Mouse (Mus musculus) neural tube, embryonic 11.5 days (tissue): ENCODE measurements around the gene Rftn1. TPM values are rescaled to one million over a fixed set of nuclear protein-coding genes. Genes with fewer than 3 reads are reported as not detected.

ENCODE experiments used
- ATAC-seq: fragments of 200-750 bp; cut with Nextera tagmentation; 2 replicates; pipeline ENCODE4 v1.8.0; 2017; ENCODE audit warnings: moderate number of reproducible peaks, mild to moderate bottlenecking, moderate TSS enrichment, moderate library complexity; ENCODE audit not compliant: insufficient read depth, low FRiP score, low TSS enrichment
- DNase-seq: peaks from one replicate; pipeline ENCODE4 v3.0.0-alpha.2; 2015; ENCODE audit warnings: low spot score
- H3K27ac ChIP-seq: fragments of 300-500 bp; sonication (generic); 2 replicates; pipeline ENCODE4 v1.5.1; 2014; ENCODE audit warnings: low read depth, mild to moderate bottlenecking, low read length
- H3K27me3 ChIP-seq: fragments of 300-500 bp; sonication (generic); 2 replicates; pipeline ENCODE4 v1.6.1; 2014; ENCODE audit warnings: mild to moderate bottlenecking, low read length, mixed read lengths; ENCODE audit not compliant: control insufficient read depth, insufficient read depth
- H3K36me3 ChIP-seq: fragments of 300-500 bp; sonication (generic); 2 replicates; pipeline ENCODE4 v1.6.1; 2014; ENCODE audit warnings: mild to moderate bottlenecking, low read length, moderate library complexity, mixed read lengths; ENCODE audit not compliant: control insufficient read depth, insufficient read depth
- H3K4me1 ChIP-seq: fragments of 300-500 bp; sonication (generic); 2 replicates; pipeline ENCODE4 v1.6.1; 2014; ENCODE audit warnings: low read length, mixed read lengths; ENCODE audit not compliant: control insufficient read depth, insufficient read depth
- H3K4me2 ChIP-seq: fragments of 300-500 bp; sonication (generic); 2 replicates; pipeline ENCODE4 v1.6.1; 2014; ENCODE audit warnings: low read depth, mild to moderate bottlenecking, moderate library complexity
- H3K4me3 ChIP-seq: fragments of 300-500 bp; sonication (generic); 2 replicates; pipeline ENCODE4 v1.5.1; 2014; ENCODE audit warnings: low read depth, low read length
- H3K9ac ChIP-seq: fragments of 300-500 bp; sonication (generic); 2 replicates; pipeline ENCODE4 v1.6.1; 2014; ENCODE audit warnings: mild to moderate bottlenecking, low read length
- H3K9me3 ChIP-seq: fragments of 300-500 bp; sonication (generic); 2 replicates; pipeline ENCODE4 v1.6.1; 2016; ENCODE audit warnings: low read length; ENCODE audit not compliant: control insufficient read depth
- WGBS: fragments of 180-500 bp; shearing (Covaris S2); extraction: QIAGEN DNeasy Blood & Tissue Kit; methylation state at CpG from one replicate; pipeline ENCODE4 v1.1.7; 2014; 5-methylcytosine and 5-hydroxymethylcytosine counted together
- polyA plus RNA-seq: library from polyadenylated mRNA; unstranded; fragments of >200 nt; fragmentation: Nextera tagmentation; extraction: Ambion mirVana; gene quantifications from 2 replicates; pipeline ENCODE4 v1.2.1, GENCODE M21; 2014

Gene Rftn1
- polyA plus RNA-seq, 1 experiment from 2014 or later, result 6.9 TPM

DNA sequence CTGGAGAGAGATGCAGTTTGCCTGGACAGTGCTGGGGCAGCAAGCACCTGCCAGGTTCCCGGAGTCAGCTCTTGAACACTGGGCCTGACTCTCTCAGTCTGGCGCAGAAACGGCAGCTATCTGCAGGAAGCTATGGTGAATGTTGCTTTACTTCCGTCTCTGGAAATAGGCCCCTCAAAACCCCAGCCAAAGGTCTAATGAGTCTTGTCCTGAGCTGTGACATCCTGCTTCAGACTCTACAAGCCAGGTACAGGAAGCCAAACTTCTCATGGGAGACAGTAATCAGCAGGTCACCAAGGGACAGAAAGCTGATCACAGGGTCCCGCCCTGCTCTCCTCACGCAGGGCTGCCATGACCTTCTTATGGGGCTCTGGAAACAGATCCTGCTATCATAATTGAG, 203.4 kb downstream of the Rftn1 start:
- Histone ChIP-seq H3K4me3 (no peak overlapping the region), H3K9me3 (no peaks in the 10 kb centered on the region), H3K9ac (no peak overlapping the region), H3K27ac (no peak overlapping the region), H3K4me2 (no peak overlapping the region), H3K36me3 (no peaks in the 10 kb centered on the region), H3K27me3 (no peaks in the 10 kb centered on the region), H3K4me1 (no peaks in the 10 kb centered on the region)
- ATAC-seq, result no peak
- DNase-seq, result no peak
- 94% methylated on average over 6 of the region's 6 CpGs for WGBS

GRCm38 (mm10) chr17:49983478-49983877, 207.0 kb downstream of the Rftn1 start:
- ATAC-seq (no peak), DNase-seq (no peak)
- no peak overlapping the region for H3K9ac ChIP-seq
- WGBS, result 79% methylated on average over 5 of the region's 5 CpGs
- H3K27me3 ChIP-seq, result no peaks in the 10 kb centered on the region
- no peak overlapping the region for H3K4me2 ChIP-seq
- H3K4me1 ChIP-seq, result no peaks in the 10 kb centered on the region
- peaks cover 5% of the 10 kb centered on the region; the same call in 1 of the 2 replicates for H3K9me3 ChIP-seq
- no peaks in the 10 kb centered on the region for H3K36me3 ChIP-seq
- H3K4me3 ChIP-seq, result no peak overlapping the region
- no peak overlapping the region for H3K27ac ChIP-seq

GRCm38 (mm10) chr17:49982611-49983390, 207.7 kb downstream of the Rftn1 start:
- no peak for ATAC-seq
- Histone ChIP-seq H3K4me3 (no peak overlapping the region), H3K9me3 (peaks cover 5% of the 10 kb centered on the region; the same call in 1 of the 2 replicates), H3K27ac (no peak overlapping the region), H3K9ac (no peak overlapping the region), H3K36me3 (no peaks in the 10 kb centered on the region), H3K27me3 (no peaks in the 10 kb centered on the region), H3K4me2 (no peak overlapping the region), H3K4me1 (no peaks in the 10 kb centered on the region)
- WGBS, result 75% methylated on average over 6 of the region's 6 CpGs
- no peak for DNase-seq

DNA sequence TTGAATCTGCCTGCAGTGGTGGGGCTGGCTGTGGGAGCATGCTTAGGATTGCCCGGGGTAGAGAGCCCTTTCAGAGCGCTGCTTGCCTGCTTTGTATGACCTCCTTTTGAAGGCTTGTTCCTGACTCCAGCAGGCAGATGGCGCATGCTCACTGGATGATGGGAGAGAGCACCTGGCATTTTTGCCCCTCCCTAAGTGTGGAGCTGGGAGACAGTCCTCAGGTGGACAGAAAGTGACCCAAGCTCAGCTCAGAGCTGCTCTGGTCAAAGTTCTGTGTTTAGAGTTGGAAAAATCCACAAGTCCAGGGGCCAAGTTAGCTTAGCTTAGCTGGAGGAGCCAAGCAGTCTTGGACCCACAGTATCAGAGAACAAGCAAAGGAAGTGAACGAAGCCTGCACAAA, 208.9 kb downstream of the Rftn1 start:
- DNase-seq (no peak), ATAC-seq (no peak)
- Histone ChIP-seq H3K27me3 (no peaks in the 10 kb centered on the region), H3K4me3 (no peak overlapping the region), H3K9me3 (peaks cover 5% of the 10 kb centered on the region; the same call in 1 of the 2 replicates), H3K4me1 (no peaks in the 10 kb centered on the region), H3K4me2 (no peak overlapping the region), H3K9ac (no peak overlapping the region), H3K27ac (no peak overlapping the region), H3K36me3 (no peaks in the 10 kb centered on the region)
- 92% methylated on average over 4 of the region's 4 CpGs for WGBS

DNA sequence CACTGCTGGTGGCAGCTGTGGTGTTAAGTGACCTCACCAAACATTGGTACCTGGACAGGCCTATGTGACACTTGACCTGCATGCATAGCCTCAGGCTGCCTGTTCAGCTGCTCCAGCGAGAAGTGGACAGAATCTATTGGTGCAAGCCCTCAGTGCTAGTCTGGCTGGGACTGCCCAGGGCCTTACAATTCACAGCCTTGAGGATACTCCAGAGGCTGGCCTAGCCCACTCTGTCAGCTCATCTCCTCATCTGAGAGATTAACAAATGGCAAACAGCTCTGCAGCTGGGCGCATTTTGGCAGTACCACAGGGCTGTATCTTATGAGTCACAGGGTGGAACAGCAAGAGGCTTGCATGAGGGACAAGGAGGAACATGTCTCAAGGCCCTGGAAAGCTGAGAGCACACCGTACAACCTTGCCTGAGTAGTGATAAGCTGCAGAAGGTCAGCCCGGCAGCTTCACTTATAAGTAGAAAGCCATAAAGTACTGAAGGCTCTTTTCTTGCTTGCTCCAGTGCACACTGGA, 210.7 kb downstream of the Rftn1 start:
- Histone ChIP-seq H3K27me3 (no peaks in the 10 kb centered on the region), H3K4me3 (no peak overlapping the region), H3K9ac (no peak overlapping the region), H3K4me1 (no peaks in the 10 kb centered on the region), H3K27ac (no peak overlapping the region), H3K4me2 (no peak overlapping the region), H3K9me3 (peaks cover 5% of the 10 kb centered on the region; the same call in 1 of the 2 replicates), H3K36me3 (no peaks in the 10 kb centered on the region)
- ATAC-seq (no peak), DNase-seq (no peak)
- 97% methylated on average over 4 of the region's 4 CpGs for WGBS

DNA sequence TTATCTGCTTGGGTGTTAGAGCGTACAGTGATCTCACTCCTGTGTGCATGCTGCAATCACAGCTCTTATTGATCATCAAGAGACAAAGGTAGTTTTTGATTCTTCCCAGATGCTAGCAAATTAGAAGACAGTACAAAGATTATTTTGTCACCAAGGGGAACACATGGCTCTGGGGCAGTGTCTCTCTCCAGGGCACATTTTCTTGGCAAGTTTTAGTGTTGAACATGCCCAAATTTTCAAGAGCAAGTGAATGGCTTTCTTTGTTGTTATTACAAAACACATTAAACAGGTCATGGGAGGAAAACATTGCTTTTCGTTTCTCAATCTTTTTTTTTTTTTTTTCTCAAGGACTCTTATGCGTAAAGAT, 213.1 kb downstream of the Rftn1 start:
- H3K4me2 ChIP-seq, result no peak overlapping the region
- WGBS, result 88% methylated on average over 3 of the region's 3 CpGs
- H3K4me3 ChIP-seq, result no peak overlapping the region
- H3K9ac ChIP-seq, result no peak overlapping the region
- no peaks in the 10 kb centered on the region for H3K27me3 ChIP-seq
- DNase-seq, result no peak
- H3K9me3 ChIP-seq, result peaks cover 5% of the 10 kb centered on the region; the same call in 1 of the 2 replicates
- H3K27ac ChIP-seq, result no peak overlapping the region
- H3K36me3 ChIP-seq, result no peaks in the 10 kb centered on the region
- no peaks in the 10 kb centered on the region for H3K4me1 ChIP-seq
- ATAC-seq, result no peak

DNA sequence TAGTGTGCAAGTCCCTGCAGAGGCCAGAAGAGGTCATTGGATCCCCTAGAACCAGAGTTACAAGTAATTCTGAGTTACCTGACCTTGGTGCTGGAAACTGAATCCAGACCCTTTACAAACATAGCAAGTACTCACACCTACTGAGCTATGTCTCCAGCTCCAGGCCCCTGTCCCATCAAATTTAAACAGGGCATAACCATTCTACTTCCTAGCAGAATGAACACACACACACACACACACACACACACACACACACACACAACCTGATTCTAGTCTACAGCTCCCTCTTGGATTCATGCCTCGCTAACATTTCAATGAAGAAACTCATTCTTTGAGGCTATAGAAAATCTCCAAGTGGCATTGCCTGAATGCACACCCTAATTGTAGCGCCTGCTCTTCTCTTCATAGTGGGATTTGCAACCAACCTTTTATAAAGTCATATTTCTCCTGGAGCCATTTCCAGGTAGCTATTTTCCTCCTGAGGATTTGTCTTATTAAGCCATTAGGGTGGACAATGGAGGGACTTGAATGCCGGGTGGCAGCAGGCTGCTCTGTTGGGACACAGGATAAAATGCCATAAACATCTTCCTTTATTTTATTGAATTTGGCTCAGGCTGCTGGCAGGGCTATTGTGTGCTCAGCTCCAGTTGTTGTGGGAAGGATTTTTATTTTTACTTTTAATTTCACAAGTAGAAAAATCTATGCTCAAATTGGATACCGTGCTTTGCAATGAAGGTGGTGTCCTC, 213.6 kb downstream of the Rftn1 start:
- WGBS, result 89% methylated on average over 4 of the region's 4 CpGs
- H3K36me3 ChIP-seq, result no peaks in the 10 kb centered on the region
- no peak overlapping the region for H3K9ac ChIP-seq
- no peak for ATAC-seq
- no peak for DNase-seq
- H3K4me1 ChIP-seq, result no peaks in the 10 kb centered on the region
- peaks cover 5% of the 10 kb centered on the region; the same call in 1 of the 2 replicates for H3K9me3 ChIP-seq
- no peak overlapping the region for H3K4me2 ChIP-seq
- no peak overlapping the region for H3K27ac ChIP-seq
- no peak overlapping the region for H3K4me3 ChIP-seq
- H3K27me3 ChIP-seq, result no peaks in the 10 kb centered on the region

- H3K27ac ChIP-seq, result no peak overlapping the region
- WGBS, result 71% methylated on average over 7 of the region's 7 CpGs
Measured at GRCm38 (mm10) chr17:49975481-49975880, 215.0 kb downstream of the Rftn1 start.

More at GRCm38 (mm10) chr17:49975481-49975880, 215.0 kb downstream of the Rftn1 start:
- DNase-seq (no peak), ATAC-seq (no peak)
- no peaks in the 10 kb centered on the region for H3K27me3 ChIP-seq
- no peak overlapping the region for H3K9ac ChIP-seq
- H3K4me1 ChIP-seq, result no peaks in the 10 kb centered on the region
- H3K4me2 ChIP-seq, result no peak overlapping the region
- H3K9me3 ChIP-seq, result peaks cover 5% of the 10 kb centered on the region; the same call in 1 of the 2 replicates
- no peak overlapping the region for H3K4me3 ChIP-seq
- H3K36me3 ChIP-seq, result no peaks in the 10 kb centered on the region
